Mouse (Mus musculus) embryo, embryonic 9.5 days (tissue): ENCODE measurements around the gene Cdk4.

Experiments used
- DNase-seq: peaks from one replicate; pipeline ENCODE4 v3.0.0-alpha.2; 2017; ENCODE audit errors: extremely low spot score

Cdk4 gene

GRCm38 (mm10) chr10:127075651-127076050 is 12.3 kb downstream of the Cdk4 start:
- no peak for DNase-seq

GRCm38 (mm10) chr10:127076082-127076481 is 12.7 kb downstream of the Cdk4 start:
- DNase-seq: no peak

- DNase-seq: no peak
These were observed 14.2 kb downstream of the Cdk4 start for GRCm38 (mm10) chr10:127077515-127077914.

GRCm38 (mm10) chr10:127078001-127078676 is 14.8 kb downstream of the Cdk4 start:
- DNase-seq: no peak

GRCm38 (mm10) chr10:127078677-127079575 is 15.6 kb downstream of the Cdk4 start:
- DNase-seq: peak; percentile 77

- DNase-seq: peak; percentile 45
These were observed 16.5 kb downstream of the Cdk4 start for GRCm38 (mm10) chr10:127079665-127080391.

- DNase-seq: no peak
These were observed 17.8 kb downstream of the Cdk4 start for GRCm38 (mm10) chr10:127080901-127081780.

GRCm38 (mm10) chr10:127081996-127082620 is 18.8 kb downstream of the Cdk4 start:
- DNase-seq: peak; percentile 49

- DNase-seq: no peak
These were observed 20.1 kb downstream of the Cdk4 start for GRCm38 (mm10) chr10:127083292-127083914.

GRCm38 (mm10) chr10:127083915-127084306 is 20.6 kb downstream of the Cdk4 start:
- DNase-seq: no peak

- no peak for DNase-seq
These were observed 21.7 kb downstream of the Cdk4 start for GRCm38 (mm10) chr10:127085052-127085451.

- DNase-seq: no peak
These were observed 22.3 kb downstream of the Cdk4 start for GRCm38 (mm10) chr10:127085633-127086032.

- DNase-seq: peak; percentile 35
These were observed 27.5 kb downstream of the Cdk4 start for GRCm38 (mm10) chr10:127090560-127091411.

- DNase-seq: no peak
These were observed 28.4 kb downstream of the Cdk4 start for GRCm38 (mm10) chr10:127091507-127092396.

- no peak for DNase-seq
These were observed 29.4 kb downstream of the Cdk4 start for GRCm38 (mm10) chr10:127092742-127093141.

GRCm38 (mm10) chr10:127094382-127094802 is 31.1 kb downstream of the Cdk4 start:
- DNase-seq: no peak

- DNase-seq: no peak
These were observed 35.2 kb downstream of the Cdk4 start for GRCm38 (mm10) chr10:127098514-127098913.

GRCm38 (mm10) chr10:127099191-127099590 is 35.9 kb downstream of the Cdk4 start:
- DNase-seq: no peak
